Mouse (Mus musculus) olfactory bulb, adult 2 months (tissue): Measurements from ENCODE around the gene Ccser2.

Experiments
- CTCF ChIP-seq: fragments of 200-500 bp; IDR thresholded peaks from 2 replicates; pipeline ENCODE4 v1.5.1; 2012; ENCODE audit warnings: low read depth, mild to moderate bottlenecking, low read length, moderate library complexity; ENCODE audit not compliant: insufficient read depth
- POLR2A ChIP-seq: fragments of 200-500 bp; IDR thresholded peaks from 2 replicates; pipeline ENCODE4 v1.6.1; 2012; ENCODE audit warnings: mild to moderate bottlenecking, low read depth, low read length, moderate library complexity; ENCODE audit not compliant: insufficient read depth

- TF ChIP-seq POLR2A, result no peak
- no peak for TF ChIP-seq CTCF
Measured at GRCm38 (mm10) chr14:36890130-36890529, 78.4 kb downstream of the Ccser2 start.
